Mouse (Mus musculus) lung, adult 18-20 months (tissue): Measurements from ENCODE around the gene Tnni3.
A peak's percentile ranks its signal among the peaks of the same experiment; 100 is the strongest.

Experiments used
- DNase-seq, 2 experiments: peaks; one replicate each; pipeline ENCODE4 v3.0.0; 2022; ENCODE audit warnings: mixed read lengths in 2 of 2

The Tnni3 gene

GRCm38 (mm10) chr7:4518487-4518886 lies 5.5 kb downstream of the Tnni3 start:
- DNase-seq, result no peak

DNA sequence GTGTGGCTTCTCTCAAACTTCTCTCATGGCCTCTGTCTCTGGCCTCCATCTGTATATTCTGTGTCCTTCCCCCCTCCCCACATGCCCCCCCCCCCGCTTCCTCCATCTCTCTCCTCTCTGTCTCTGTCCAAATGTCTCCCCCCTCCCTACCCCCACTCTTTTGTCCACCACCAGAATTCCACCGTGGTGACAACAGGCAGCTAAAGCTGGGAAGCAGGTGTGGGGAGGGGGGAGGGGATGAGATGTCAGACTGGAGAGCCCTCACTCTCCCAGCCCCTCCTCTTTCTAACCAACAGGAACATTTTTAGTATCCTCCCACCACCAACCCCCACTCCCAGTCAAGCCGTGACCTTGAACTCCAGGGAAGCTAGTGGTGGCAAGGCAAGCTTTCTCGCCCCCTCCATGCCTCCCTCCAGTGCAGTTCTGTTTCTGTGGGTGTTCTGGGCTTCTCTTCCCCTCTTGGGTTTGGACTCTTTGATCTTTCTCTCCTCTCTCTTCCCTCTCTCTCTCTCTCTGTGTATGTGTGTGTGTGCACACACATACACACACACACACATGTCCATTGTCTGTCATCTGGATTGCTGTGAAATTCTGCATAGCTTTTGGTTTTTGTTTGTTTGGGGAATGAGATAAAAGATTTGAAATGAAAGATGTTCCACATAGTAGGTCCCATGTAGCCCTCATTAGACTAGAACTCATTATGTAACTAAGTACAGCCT lies 7.5 kb downstream of the Tnni3 start, which contains the start of gene Tnnt1:
Tnnt1 (minus strand) TSS at position 51 of the 719 bp plus-strand sequence.
- DNase-seq, result no peak

- DNase-seq, result no peak
Measured at GRCm38 (mm10) chr7:4515853-4516252, 8.2 kb downstream of the Tnni3 start.

GRCm38 (mm10) chr7:4513829-4514712 lies 10.0 kb downstream of the Tnni3 start:
- DNase-seq, result no peak

- peak in 1 of 2 experiments; percentile 39 for DNase-seq
Measured at GRCm38 (mm10) chr7:4513236-4513635, 10.8 kb downstream of the Tnni3 start.

GRCm38 (mm10) chr7:4511489-4512224 lies 12.4 kb downstream of the Tnni3 start:
- peak in 1 of 2 experiments; percentile 41 for DNase-seq

GRCm38 (mm10) chr7:4509863-4510608 lies 14.0 kb downstream of the Tnni3 start:
- DNase-seq, result peak; percentile 77 to 80

DNA sequence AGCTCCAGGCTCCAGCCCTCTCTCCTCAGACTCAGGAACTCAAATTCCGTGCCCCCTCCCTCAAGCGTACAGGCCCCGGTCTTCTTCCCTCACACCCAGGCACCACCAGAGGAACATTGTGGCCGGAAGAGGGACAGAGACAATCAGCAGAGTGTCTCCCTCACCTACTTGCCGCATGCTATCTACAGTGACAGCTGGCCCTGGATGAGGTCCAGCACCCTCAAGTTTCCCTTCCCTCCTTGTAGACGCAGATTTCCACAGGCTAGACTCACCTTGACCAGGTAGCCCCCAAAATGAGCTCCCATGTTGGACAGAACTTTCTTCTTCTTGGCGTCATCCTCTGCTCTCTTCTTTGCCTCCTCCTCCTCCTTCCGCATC lies 15.3 kb downstream of the Tnni3 start:
- no peak for DNase-seq

GRCm38 (mm10) chr7:4508062-4508738 lies 15.8 kb downstream of the Tnni3 start:
- DNase-seq, result no peak

DNA sequence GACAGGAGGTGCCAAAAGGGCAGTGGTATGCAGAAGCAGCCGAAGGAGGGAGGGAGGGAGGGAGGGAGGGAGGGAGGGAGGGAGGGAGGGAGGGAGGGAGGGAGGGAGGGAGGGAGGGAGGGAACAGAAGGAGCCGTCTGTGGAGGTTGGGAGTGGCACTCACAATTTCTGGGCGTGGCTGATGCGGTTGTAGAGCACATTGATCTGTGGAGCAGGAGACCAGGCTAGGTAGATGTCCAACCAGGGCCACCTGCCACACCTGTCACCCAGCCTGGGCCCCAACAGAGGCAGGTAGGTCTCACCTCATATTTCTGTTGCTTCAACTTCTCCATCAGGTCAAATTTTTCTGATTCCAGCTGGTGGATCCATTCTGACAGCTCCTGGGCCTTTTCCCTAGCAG lies 16.8 kb downstream of the Tnni3 start:
- no peak for DNase-seq

GRCm38 (mm10) chr7:4504646-4505435 lies 19.2 kb downstream of the Tnni3 start:
- DNase-seq, result no peak

DNA sequence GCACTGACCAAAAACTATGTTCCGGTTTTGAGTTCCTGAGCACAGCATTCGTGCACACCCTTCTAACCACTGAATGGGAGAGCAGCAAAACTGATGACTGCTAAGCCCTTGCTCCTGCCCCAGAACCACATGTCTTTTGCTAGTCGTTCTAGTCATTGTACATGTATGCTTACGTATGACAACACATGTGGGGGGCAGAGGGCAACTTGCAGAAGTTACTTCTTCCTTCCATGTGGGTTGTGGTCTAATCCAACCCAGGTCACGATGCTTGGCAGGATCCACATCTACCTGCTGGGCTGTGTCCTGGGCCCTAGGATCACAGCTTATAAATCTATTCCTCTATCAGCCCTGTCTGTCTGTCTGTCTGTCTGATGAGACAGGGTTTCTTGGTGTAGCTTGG lies 20.2 kb downstream of the Tnni3 start:
- DNase-seq, result no peak

DNA sequence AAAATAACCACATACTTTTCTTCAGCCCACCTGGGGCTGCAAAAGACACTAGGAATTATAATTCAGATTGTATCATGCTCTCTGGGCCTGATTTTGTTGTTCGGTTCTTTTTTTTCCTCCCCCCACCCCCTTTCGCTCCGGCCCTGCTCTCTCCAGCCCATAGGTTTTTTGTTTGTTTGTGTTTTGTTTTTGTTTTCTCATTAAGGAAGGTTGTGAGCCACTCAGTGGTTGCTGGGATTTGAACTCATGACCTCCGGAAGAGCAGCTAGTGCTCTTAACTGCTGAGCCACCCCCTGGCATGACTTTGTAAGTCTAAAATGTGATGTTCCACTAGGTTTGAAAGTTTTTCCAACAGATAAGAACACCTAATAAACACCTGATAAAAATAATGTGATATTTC lies 20.9 kb downstream of the Tnni3 start:
- no peak for DNase-seq

GRCm38 (mm10) chr7:4502421-4503090 lies 21.5 kb downstream of the Tnni3 start:
- peak; percentile 53 to 68 for DNase-seq

DNA sequence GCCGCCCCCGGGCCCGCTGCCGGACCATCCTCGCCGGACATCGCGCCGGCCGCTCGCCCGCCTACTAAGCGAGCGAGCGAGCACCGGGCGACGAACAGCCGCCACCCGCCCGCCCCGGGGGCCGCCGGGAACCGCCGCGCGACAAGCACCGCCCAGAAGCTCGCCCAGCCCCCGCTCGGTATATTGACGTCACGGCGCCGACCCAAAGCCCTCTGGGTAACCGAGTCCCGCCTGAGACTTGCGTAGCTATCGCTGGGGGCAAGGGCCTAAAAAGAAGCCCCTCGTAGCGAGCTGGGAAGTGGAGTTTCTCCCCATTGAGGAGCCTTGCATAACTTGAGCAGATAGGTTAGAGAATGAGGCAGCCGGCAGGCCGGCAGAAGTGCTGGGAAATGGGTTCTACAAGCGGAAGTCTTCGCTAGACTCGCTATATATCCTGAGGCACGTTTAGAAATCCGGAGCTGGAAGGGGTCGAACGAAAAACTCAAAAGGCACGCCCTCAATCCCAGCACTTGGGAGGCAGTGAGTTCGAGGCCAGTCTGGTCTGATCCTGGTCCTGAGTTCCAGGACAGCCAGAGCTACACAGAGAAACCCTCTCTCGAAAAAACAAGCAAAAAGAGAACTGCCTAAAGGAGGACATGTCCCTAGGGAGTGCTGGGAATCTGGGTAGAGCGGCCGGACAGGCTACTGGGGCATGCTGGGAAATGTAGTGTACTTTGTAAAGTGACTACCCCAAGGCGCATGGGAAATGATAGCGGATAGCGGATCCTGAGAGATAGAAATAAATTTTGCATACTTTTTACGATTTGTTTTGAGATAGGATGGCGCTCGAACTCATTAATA lies 22.3 kb downstream of the Tnni3 start, which contains the start of gene Ppp1r12c:
Ppp1r12c (minus strand) TSS at position 123 of the 840 bp plus-strand sequence.
- DNase-seq, result peak; percentile 95

DNA sequence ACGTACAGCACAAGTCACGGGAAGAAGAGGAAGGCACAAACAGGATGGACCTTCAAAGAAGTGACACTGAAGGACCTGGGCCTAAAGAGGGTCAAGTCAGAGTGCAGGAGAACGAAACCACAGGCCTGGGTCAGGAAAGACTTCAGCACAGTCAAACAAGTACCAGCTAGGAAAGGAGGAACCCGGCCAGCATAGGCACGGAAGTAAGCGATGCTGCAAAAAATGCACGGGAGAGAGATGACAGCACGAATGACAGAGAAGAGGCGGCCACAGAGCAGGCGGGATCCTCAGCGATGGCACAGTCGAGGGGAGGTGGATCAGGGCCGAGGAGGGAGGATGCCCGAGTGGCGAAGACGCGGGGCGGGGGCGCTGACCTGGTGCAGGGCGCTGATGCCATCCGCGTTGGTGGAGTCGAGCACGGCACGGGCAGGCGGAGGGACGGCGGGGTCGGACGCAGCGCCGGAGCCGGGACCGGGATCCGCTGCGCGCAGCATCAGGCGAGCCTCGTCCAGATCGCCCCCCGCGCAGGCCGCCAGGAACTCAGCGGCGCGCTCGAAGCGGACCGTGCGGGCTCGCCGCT lies 23.0 kb downstream of the Tnni3 start:
- DNase-seq, result peak; percentile 36 to 40

GRCm38 (mm10) chr7:4499034-4499433 lies 25.0 kb downstream of the Tnni3 start:
- no peak for DNase-seq

GRCm38 (mm10) chr7:4498251-4498650 lies 25.8 kb downstream of the Tnni3 start:
- DNase-seq, result peak; percentile 81 to 85
